Mouse (Mus musculus) ES-E14 (cell line): ENCODE results near the gene Gzme. TPM values are rescaled to one million over a fixed set of nuclear protein-coding genes. Genes with fewer than 3 reads are reported as not detected.

Experiments
- DNase-seq: peaks from one replicate; pipeline ENCODE4 v3.0.0-alpha.2; 2013; ENCODE audit warnings: low read depth, low spot score
- H3K27ac ChIP-seq: 2 replicates; pipeline ENCODE4 v1.5.1; 2012; ENCODE audit warnings: low read depth, mild to moderate bottlenecking, low read length, moderate library complexity, mixed read lengths; ENCODE audit not compliant: poor library complexity, insufficient read depth, severe bottlenecking
- H3K36me3 ChIP-seq: 2 replicates; pipeline ENCODE4 v1.6.1; 2012; ENCODE audit warnings: mild to moderate bottlenecking, low read length, moderate library complexity, mixed read lengths; ENCODE audit not compliant: control insufficient read depth, poor library complexity, insufficient read depth, severe bottlenecking
- H3K4me1 ChIP-seq, 2 experiments: fragments of 150-350 bp in 1 of 2; sonication (generic) in 1 of 2; 2 replicates each; pipeline ENCODE4 v1.6.1; 2012; ENCODE audit warnings: low read length in 2 of 2, mild to moderate bottlenecking in 1 of 2, mixed read lengths in 1 of 2; ENCODE audit not compliant: control insufficient read depth in 2 of 2, insufficient read depth in 2 of 2, poor library complexity in 1 of 2
- H3K4me3 ChIP-seq, 2 experiments: fragments of 150-350 bp in 1 of 2; sonication (generic) in 1 of 2; 2 replicates each; pipeline ENCODE4 v1.5.1; 2012; ENCODE audit warnings: low read length in 2 of 2, low read depth in 1 of 2, mild to moderate bottlenecking in 1 of 2, mixed read lengths in 1 of 2; ENCODE audit not compliant: insufficient read depth in 1 of 2, poor library complexity in 1 of 2, severe bottlenecking in 1 of 2
- H3K9ac ChIP-seq: 2 replicates; pipeline ENCODE4 v1.6.1; 2012; ENCODE audit warnings: low read depth, mild to moderate bottlenecking, low read length, mixed read lengths; ENCODE audit not compliant: poor library complexity, insufficient read depth, severe bottlenecking
- H3K9me3 ChIP-seq: fragments of 150-350 bp; sonication (generic); 2 replicates; pipeline ENCODE4 v1.6.1; 2012; ENCODE audit warnings: low read depth, mild to moderate bottlenecking, low read length; ENCODE audit not compliant: control insufficient read depth, insufficient read depth
- CHD2 ChIP-seq: IDR thresholded peaks from 2 replicates; pipeline ENCODE4 v1.6.1; 2014; ENCODE audit warnings: mild to moderate bottlenecking, low read depth, low read length, inconsistent platforms
- HCFC1 ChIP-seq: IDR thresholded peaks from 2 replicates; pipeline ENCODE4 v1.6.1; 2012; ENCODE audit warnings: low read length, inconsistent platforms, borderline replicate concordance; ENCODE audit not compliant: insufficient read depth
- MAFK ChIP-seq: IDR thresholded peaks from 2 replicates; pipeline ENCODE4 v1.6.1; 2014; ENCODE audit warnings: mild to moderate bottlenecking, low read depth, low read length, inconsistent platforms; ENCODE audit not compliant: insufficient read depth
- ZC3H11A ChIP-seq: IDR thresholded peaks from 2 replicates; pipeline ENCODE4 v1.6.1; 2012; ENCODE audit warnings: low read depth, mild to moderate bottlenecking, inconsistent platforms, low read length, borderline replicate concordance
- ZNF384 ChIP-seq: IDR thresholded peaks from 2 replicates; pipeline ENCODE4 v1.6.1; 2012; ENCODE audit warnings: low read depth, low read length, inconsistent platforms
- in situ Hi-C, 2 experiments: fragments of 600-800 bp; cut with MboI; formaldehyde crosslinking; loops; one replicate each; pipeline ENCODE4 v1.15.1; 2025; ENCODE audit warnings: low sequenced_read_pairs in 2 of 2, inconsistent platforms in 1 of 2; ENCODE audit not compliant: unreplicated experiment in 2 of 2
- total RNA-seq: library from RNA; depleted of rRNA; stranded (reverse); fragments of 300-350 nt; gene quantifications from 2 replicates; pipeline ENCODE4 v1.2.3, GENCODE M21; 2012; rRNA removed

The Gzme gene
- total RNA-seq, 1 experiment, result 0.98 TPM

DNA sequence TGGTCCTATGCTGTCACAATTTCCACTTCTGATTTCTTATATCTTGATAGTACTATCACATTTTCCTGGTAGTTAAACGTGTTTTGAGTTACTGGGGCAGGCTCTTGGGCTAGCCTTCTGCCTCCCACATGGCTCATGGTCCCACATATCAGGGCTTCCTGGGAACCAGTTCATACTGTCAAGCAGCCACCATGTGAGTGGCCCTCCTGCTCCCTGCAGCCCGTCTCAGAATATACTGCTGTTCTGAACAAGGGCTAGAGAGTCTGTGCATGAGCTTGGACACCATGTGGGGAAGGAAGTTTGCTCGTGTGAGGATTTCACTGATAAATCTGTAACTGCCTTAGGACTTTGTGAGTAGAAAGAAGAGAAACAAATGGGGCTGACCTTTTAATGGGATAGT is 33.7 kb downstream of the Gzme start:
- DNase-seq, result no peak
- in situ Hi-C loops, result no loop called here
- Histone ChIP-seq H3K36me3 (no peaks in the 10 kb centered on the region), H3K27ac (no peak overlapping the region), H3K9ac (no peak overlapping the region), H3K4me1 (no peaks in the 10 kb centered on the region), H3K4me3 (no peak overlapping the region), H3K9me3 (no peaks in the 10 kb centered on the region)
- TF ChIP-seq HCFC1 (no peak), CHD2 (no peak), ZNF384 (no peak), MAFK (no peak), ZC3H11A (no peak)

DNA sequence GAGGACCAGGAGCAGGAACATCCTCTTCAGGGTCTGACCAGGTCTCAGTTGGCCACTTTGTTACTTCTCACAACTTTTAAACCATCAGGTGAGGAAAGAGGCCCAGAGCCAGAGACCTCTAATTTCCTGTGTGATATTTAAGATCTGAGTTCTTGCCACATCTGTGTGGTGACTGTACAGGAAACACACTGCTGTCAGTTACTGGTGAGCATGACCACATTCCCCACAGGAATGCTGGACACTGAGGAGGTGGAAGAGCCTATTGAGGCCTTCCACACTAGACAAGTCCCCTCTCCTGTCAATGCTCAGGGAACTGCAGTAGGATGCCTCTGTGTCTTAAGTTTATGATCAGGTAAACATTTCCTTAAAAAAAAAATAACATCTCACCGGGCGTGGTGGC is 35.3 kb downstream of the Gzme start, which contains the start of gene Mcpt8:
Gene Mcpt8, minus strand, starts transcription at position 107 of the 400 bp plus-strand sequence.
- no peak within 1 kb of the TSS for H3K27ac ChIP-seq
- H3K9ac ChIP-seq, result no peak within 1 kb of the TSS
- no peak within 1 kb of the TSS for H3K4me3 ChIP-seq
- TF ChIP-seq HCFC1, result no peak
- TF ChIP-seq CHD2, result no peak
- TF ChIP-seq ZC3H11A, result no peak
- TF ChIP-seq ZNF384, result no peak
- no peak for TF ChIP-seq MAFK
- no peaks in the 10 kb centered on the region for H3K4me1 ChIP-seq
- H3K36me3 ChIP-seq, result no peaks in the 10 kb centered on the region
- in situ Hi-C loops, result no loop called here
- no peaks in the 10 kb centered on the region for H3K9me3 ChIP-seq
- DNase-seq, result no peak

DNA sequence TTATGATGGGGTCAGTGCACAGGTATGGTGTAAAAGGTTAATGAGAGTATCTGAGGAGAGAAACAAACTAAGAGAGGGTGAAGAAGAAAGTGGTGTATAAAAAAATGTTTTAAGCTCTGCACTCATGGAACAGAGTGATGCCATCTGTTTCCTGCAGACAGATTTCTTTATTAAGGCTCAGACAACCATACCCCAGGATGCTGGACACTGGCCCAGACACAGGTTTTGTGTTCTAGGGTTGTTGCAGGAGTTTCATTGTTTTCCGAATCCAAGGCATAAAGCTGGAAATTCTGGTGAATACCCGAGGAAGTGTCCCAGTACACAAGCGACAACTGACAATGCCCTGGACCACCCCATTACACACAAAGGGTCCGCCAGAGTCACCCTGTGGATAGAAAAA is 38.4 kb downstream of the Gzme start:
- TF ChIP-seq HCFC1 (no peak), CHD2 (no peak), MAFK (no peak), ZC3H11A (no peak), ZNF384 (no peak)
- Histone ChIP-seq H3K36me3 (no peaks in the 10 kb centered on the region), H3K9me3 (no peaks in the 10 kb centered on the region), H3K9ac (no peak overlapping the region), H3K4me1 (no peaks in the 10 kb centered on the region), H3K27ac (no peak overlapping the region), H3K4me3 (no peak overlapping the region)
- no peak for DNase-seq
- in situ Hi-C loops, result no loop called here

Other genes with a start within 250 kb of the Gzme start
- 0.04 and 0.11 TPM in 2 replicates for gene Cbln3, start 236.2 kb downstream of the Gzme start, total RNA-seq
- gene Khnyn, start 235.7 kb downstream of the Gzme start, total RNA-seq, result 7.2 and 15.8 TPM in 2 replicates
- gene Sdr39u1, start 220.3 kb downstream of the Gzme start, total RNA-seq, result 8.2 and 11.1 TPM in 2 replicates
- not detected in 2 replicates for gene Cma1, start 175.9 kb downstream of the Gzme start, total RNA-seq
- not detected in 2 replicates for gene Cma2, start 169.6 kb downstream of the Gzme start, total RNA-seq
- not detected in 2 replicates for gene Mcpt1, start 102.7 kb downstream of the Gzme start, total RNA-seq
- not detected in 2 replicates for gene Mcpt9, start 90.1 kb downstream of the Gzme start, total RNA-seq
- gene Mcpt2, start 78.6 kb downstream of the Gzme start, total RNA-seq, result not detected in 2 replicates
- not detected in 2 replicates for gene Mcpt4, start 58.3 kb downstream of the Gzme start, total RNA-seq
- 0.26 and 0.31 TPM in 2 replicates for gene Mcpt8, start 35.4 kb downstream of the Gzme start, total RNA-seq
- not detected in 2 replicates for gene Ctsg, start 18.1 kb downstream of the Gzme start, total RNA-seq
- gene Gzmd, start 12.0 kb upstream of the Gzme start, total RNA-seq, result 0.32 and 0.89 TPM in 2 replicates
- gene Gzmg, start 39.0 kb upstream of the Gzme start, total RNA-seq, result not detected in 2 replicates
- 0.22 TPM in 1 of 2 replicates, not detected in the other for gene Gzmn, start 54.0 kb upstream of the Gzme start, total RNA-seq
- not detected in 2 replicates for gene Gzmf, start 90.8 kb upstream of the Gzme start, total RNA-seq
- not detected in 2 replicates for gene Gzmc, start 114.0 kb upstream of the Gzme start, total RNA-seq
- gene Gzmb, start 141.6 kb upstream of the Gzme start, total RNA-seq, result not detected in 2 replicates
- gene Atp12a, start 244.4 kb upstream of the Gzme start, total RNA-seq, result 2.1 and 3.5 TPM in 2 replicates